Mouse (Mus musculus) olfactory bulb, adult 2 months (tissue): Measurements from ENCODE around the gene Itga3.

Source experiments
- CTCF ChIP-seq: fragments of 200-500 bp; IDR thresholded peaks from 2 replicates; pipeline ENCODE4 v1.5.1; 2012; ENCODE audit warnings: low read depth, mild to moderate bottlenecking, low read length, moderate library complexity; ENCODE audit not compliant: insufficient read depth
- POLR2A ChIP-seq: fragments of 200-500 bp; IDR thresholded peaks from 2 replicates; pipeline ENCODE4 v1.6.1; 2012; ENCODE audit warnings: mild to moderate bottlenecking, low read depth, low read length, moderate library complexity; ENCODE audit not compliant: insufficient read depth

- TF ChIP-seq CTCF: no peak
- no peak for TF ChIP-seq POLR2A
Measured at GRCm38 (mm10) chr11:95079256-95079875, 2.8 kb upstream of the Itga3 start.
